Mouse (Mus musculus): Measurements from ENCODE around the gene Myo9b.
"Not testable (repeated sequence)": the region's sequence is repeated elsewhere in the genome, so short reads cannot be mapped to it uniquely, and the experiment has no call there.

Gene Myo9b

DNA sequence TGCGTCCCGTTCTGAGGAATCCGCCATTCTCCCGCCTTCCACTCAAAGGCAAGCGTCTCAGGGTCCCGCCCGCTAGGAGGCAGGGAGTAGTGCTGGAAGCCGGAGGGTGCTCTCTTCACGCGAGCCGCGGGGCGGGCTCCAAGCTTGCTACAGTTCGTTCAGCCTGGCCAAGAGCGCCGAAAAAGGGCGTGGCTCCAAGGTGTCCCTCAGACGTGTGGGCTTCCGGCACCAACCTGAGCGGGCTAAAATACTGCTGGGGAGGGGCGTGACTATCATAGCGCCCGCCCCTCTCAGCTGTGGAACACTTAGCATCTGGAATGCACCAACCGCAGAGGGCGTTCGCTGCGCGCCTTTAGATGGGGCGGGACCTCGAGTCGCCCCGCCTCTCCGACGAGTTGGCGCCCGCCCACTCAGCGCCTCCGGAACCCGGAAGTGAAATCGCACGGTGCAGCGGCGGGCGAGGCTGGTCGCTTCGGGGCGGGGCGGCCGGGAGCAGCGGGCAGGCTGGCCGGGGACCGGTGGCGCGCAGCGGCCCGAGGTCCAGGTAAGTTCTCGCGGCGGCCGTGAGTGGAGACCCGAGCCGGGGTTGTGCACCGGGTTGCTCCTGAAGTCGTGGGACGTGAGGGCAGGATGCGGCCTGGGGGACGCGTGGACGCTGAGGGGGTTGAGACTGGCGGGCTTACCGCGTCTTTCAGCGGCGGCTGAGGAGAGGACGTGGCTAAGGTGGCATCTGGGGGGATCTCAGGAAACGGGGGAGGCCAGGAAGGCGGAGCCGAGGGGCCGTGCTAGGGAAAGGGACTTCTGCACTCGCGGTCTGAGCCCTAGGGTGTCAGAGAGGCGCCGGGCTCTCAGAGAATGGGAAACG, at the start of gene Myo9b, which contains the start of gene Haus8:
Gene Myo9b (plus strand): TSS at position 429 of the 865 bp plus-strand sequence.
Gene Haus8 (minus strand): TSS at position 649 of the 865 bp plus-strand sequence.
- CTCF ChIA-PET, result interaction anchor here (0.6 to 1.3 kb wide), 14 partner anchors 11 to 427 kb away, joined by 3 to 5 read pairs (median 3); partner anchors contain the start of gene Ankle1 (in 1 of the 4)
- POLR2A ChIA-PET, result interaction anchor here (0.5 to 4.1 kb wide), 105 partner anchors 8 to 920 kb away, joined by 3 to 42 read pairs (median 4); partner anchors contain the start of genes Jund (in 3 of the 4), Rpl18a (in 3 of the 4), Ankle1 (in 2 of the 4) and Arrdc2 (in 2 of the 4)

- POLR2A ChIA-PET, result no interaction called here
Measured at GRCm38 (mm10) chr8:71224560-71224959, 48.0 kb upstream of the Myo9b start.

GRCm38 (mm10) chr8:71242757-71243156, 29.8 kb upstream of the Myo9b start:
- POLR2A ChIA-PET, result interaction anchor here in 1 of 4 experiments (1.6 kb wide), 1 partner anchor 29 kb away, joined by 4 read pairs; no protein-coding TSS in a partner anchor
- CTCF ChIA-PET, result no interaction called here

More at GRCm38 (mm10) chr8:71224560-71224959, 48.0 kb upstream of the Myo9b start:
- CTCF ChIA-PET, result interaction anchor here in 1 of 4 experiments (0.7 to 1.2 kb wide), 2 partner anchors 11 to 293 kb away, joined by 3 read pairs; no protein-coding TSS in a partner anchor

GRCm38 (mm10) chr8:71248203-71248602, 24.3 kb upstream of the Myo9b start:
- CTCF ChIA-PET, result interaction anchor here in 1 of 4 experiments (0.7 kb wide), 1 partner anchor 576 kb away, joined by 8 read pairs; no protein-coding TSS in a partner anchor

GRCm38 (mm10) chr8:71256545-71257232, 15.8 kb upstream of the Myo9b start:
- CTCF ChIA-PET, result no interaction called here
- POLR2A ChIA-PET, result interaction anchor here in 2 of 4 experiments (1.5 to 3.8 kb wide), 3 partner anchors 15 kb away, joined by 3 to 15 read pairs (median 10); partner anchors contain the start of genes Haus8 (in 2 of the 2) and Myo9b (in 2 of the 2)

More at GRCm38 (mm10) chr8:71248203-71248602, 24.3 kb upstream of the Myo9b start:
- POLR2A ChIA-PET, result no interaction called here

DNA sequence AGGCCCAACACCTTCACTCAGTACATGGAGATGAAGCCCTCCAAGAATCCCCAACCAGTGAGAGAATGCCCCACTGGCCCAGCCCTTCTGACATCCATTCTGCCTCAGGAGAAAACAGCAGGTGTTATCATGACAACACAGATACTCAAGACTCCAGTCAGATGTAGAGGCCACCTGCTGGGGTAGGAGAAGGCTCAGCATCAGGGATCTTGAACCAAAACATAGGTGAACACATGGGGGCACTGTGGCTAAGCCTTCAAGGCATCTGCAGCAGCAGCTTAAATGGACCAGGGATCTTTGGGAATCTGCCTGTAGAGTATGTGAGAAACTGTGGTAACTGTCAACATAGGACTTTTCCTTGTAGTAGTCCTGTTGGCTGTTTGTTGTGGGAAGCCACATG, 11.3 kb upstream of the Myo9b start:
- ChIA-PET POLR2A (interaction anchor here in 2 of 4 experiments (1.7 to 2.0 kb wide), 2 partner anchors 11 kb away, joined by 5 to 10 read pairs; partner anchors contain the start of genes Haus8 (in 2 of the 2) and Myo9b (in 2 of the 2)), CTCF (interaction anchor here in 2 of 4 experiments (1.0 to 1.4 kb wide), 2 partner anchors 11 to 93 kb away, joined by 3 to 4 read pairs; no protein-coding TSS in a partner anchor)

DNA sequence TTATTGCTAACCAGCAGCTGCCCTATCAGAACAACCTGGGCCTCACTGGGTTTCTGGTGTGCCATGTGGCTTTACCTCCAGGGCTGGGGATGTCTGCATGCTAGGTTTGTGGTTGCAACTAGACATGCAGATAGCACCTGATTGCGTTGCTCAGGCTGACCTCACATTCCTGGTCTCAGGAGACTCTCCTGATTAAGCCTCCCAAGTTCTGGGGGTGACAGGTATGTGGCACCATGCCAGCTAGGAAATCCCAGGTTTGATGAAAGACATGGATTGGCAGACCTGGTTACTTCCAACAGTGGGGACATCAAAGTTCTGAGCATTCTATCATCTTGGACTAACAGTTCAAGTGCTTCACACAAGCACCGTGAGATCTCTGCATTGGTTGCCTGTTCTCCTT, 4.8 kb upstream of the Myo9b start:
- ChIA-PET POLR2A (interaction anchor here in 2 of 4 experiments (1.1 to 1.7 kb wide), 2 partner anchors 9 to 478 kb away, joined by 3 to 14 read pairs; no protein-coding TSS in a partner anchor), CTCF (no interaction called here)

GRCm38 (mm10) chr8:71268286-71268685, 4.2 kb upstream of the Myo9b start:
- CTCF ChIA-PET, result not testable (repeated sequence)

DNA sequence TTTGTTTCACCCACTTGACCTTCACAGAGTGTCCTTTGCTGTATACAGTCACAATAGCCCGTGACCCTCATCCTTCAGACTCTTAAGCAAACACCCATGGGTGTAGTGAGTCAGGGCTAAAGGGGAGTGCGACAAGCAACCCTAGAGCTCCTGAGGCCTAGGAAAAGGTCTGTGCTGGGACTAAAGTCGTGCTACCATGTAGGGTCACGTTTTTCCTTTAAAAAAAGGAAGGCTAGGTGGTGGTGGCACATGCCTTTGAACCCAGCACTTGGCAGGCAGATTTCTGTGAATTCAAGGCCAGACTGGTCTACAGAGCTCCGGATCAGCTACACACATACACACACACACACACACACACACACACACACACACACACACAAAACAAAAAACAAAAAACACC, 884 bp upstream of the Myo9b start:
- POLR2A ChIA-PET, result interaction anchor here in 3 of 4 experiments (0.5 to 4.1 kb wide), 88 partner anchors 11 to 1068 kb away, joined by 3 to 42 read pairs (median 4); partner anchors contain the start of genes Jund (in 3 of the 3), Rpl18a (in 3 of the 3), Arrdc2 (in 2 of the 3) and Babam1 (in 2 of the 3)
- CTCF ChIA-PET, result interaction anchor here in 3 of 4 experiments (0.6 to 1.3 kb wide), 8 partner anchors 10 to 427 kb away, joined by 3 to 5 read pairs (median 3); partner anchors contain the start of gene Tmem221 (in 1 of the 3)

More at GRCm38 (mm10) chr8:71268286-71268685, 4.2 kb upstream of the Myo9b start:
- POLR2A ChIA-PET, result interaction anchor here in 1 of 4 experiments (1.7 kb wide), 1 partner anchor 477 kb away, joined by 14 read pairs; no protein-coding TSS in a partner anchor

GRCm38 (mm10) chr8:71273151-71273510, 617 bp downstream of the Myo9b start:
- POLR2A ChIA-PET, result interaction anchor here (0.6 to 4.1 kb wide), 18 partner anchors 9 to 486 kb away, joined by 3 to 42 read pairs (median 4); partner anchors contain the start of genes Ankle1 (in 1 of the 4), Rpl18a (in 1 of the 4) and Use1 (in 1 of the 4)
- CTCF ChIA-PET, result interaction anchor here in 2 of 4 experiments (0.6 kb wide), 2 partner anchors 62 to 133 kb away, joined by 3 read pairs; partner anchors contain the start of gene Ankle1 (in 1 of the 2)

DNA sequence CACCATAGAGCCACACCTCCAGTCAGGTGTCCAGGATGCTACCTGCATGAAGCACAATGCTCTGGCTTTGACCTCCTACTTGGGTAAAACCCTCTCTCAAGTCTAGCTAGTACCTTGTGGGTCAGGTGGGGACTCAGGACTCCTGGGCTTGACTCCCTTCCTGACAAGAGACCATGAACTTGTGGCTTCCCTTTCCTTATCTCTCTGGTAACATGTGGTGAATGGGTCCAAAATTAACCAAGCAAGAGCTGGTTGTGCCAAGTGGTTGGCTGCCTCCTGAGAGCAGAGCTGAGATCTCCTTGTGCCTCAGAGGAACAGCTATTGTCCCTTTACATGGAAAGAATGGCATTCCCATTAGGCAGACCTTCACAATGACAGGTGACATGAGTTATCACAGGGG, 2.0 kb downstream of the Myo9b start:
- ChIA-PET POLR2A (interaction anchor here in 3 of 4 experiments (0.6 to 4.1 kb wide), 13 partner anchors 8 to 1060 kb away, joined by 3 to 42 read pairs (median 4); partner anchors contain the start of genes Ocel1 (in 1 of the 3) and Rpl18a (in 1 of the 3)), CTCF (interaction anchor here in 1 of 4 experiments (1.0 kb wide), 1 partner anchor 11 kb away, joined by 3 read pairs; no protein-coding TSS in a partner anchor)

DNA sequence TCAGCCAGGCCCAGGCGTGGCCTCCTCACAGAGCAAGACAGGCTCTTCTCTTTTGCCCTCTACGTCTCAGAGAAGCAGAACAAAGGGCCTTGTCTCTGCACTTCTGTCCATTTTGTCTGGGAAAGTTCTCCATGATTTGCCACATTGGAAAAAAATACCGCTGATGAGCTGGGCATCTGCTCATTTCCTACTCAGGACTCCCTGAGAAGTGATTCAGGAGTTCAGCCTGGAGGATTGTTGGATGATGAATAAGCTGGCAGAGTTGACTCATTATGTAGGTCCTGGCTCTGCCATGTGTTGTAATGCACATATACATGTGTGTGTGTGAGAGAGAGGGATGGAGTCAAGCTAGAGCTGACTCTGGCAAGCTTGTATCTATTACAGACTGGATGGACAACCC, 3.7 kb downstream of the Myo9b start:
- CTCF ChIA-PET, result interaction anchor here in 3 of 4 experiments (0.6 to 1.1 kb wide), 4 partner anchors 12 to 497 kb away, joined by 3 to 5 read pairs (median 4); partner anchors contain the start of gene Rpl18a (in 1 of the 3)
- POLR2A ChIA-PET, result interaction anchor here in 3 of 4 experiments (0.7 to 1.2 kb wide), 6 partner anchors 8 to 373 kb away, joined by 3 to 4 read pairs (median 3); no protein-coding TSS in a partner anchor

DNA sequence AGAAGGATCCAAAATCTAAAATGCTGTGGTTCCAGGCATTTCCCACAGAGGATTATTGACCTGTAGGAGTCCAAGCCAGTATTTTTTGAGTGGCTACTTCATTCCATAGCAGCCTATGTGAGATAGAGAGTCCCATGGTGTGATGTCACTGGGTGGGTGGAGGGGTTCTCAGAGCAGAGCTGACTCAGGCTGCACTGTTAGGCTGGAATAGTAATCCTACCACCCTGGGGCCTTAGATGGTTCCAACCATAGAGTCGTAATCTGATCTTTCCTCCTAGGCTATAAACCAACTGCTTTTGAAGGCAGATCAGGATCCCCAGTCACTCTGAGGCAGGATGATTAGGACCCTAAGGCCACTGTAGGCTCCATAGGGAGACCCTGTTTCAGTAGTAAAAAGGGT, 6.9 kb downstream of the Myo9b start:
- POLR2A ChIA-PET, result not testable (repeated sequence)

GRCm38 (mm10) chr8:71281731-71282130, 9.2 kb downstream of the Myo9b start:
- POLR2A ChIA-PET, result interaction anchor here (0.6 to 5.1 kb wide), 7 partner anchors 8 to 309 kb away, joined by 3 to 42 read pairs (median 7); partner anchors contain the start of genes Haus8 (in 4 of the 4) and Myo9b (in 3 of the 4)
- CTCF ChIA-PET, result interaction anchor here in 1 of 4 experiments (1.1 kb wide), 1 partner anchor 455 kb away, joined by 3 read pairs; no protein-coding TSS in a partner anchor

More for the DNA sequence above, 6.9 kb downstream of the Myo9b start:
- CTCF ChIA-PET, result not testable (repeated sequence)

DNA sequence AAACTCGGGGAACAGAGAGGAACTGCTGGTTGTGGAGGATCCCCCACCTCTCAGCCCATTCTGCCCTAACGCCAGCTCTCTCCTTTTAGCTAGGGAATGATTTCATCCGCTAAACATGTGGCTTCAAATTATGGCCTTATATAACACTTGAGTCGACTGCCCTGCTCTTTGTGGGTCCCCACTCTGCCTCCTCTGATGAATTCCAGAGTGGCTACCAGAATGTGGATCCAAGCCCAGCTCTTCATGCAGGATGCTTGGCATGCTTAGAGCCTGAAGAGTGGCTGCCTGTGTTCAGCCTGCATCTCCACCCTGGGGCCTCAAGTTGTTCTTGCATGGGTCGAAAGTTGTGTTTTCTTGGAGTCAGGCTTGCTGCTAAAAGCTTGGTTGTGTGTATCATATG, 10.1 kb downstream of the Myo9b start:
- CTCF ChIA-PET, result interaction anchor here in 1 of 4 experiments (1.1 kb wide), 1 partner anchor 454 kb away, joined by 3 read pairs; no protein-coding TSS in a partner anchor

GRCm38 (mm10) chr8:71286223-71286622, 13.7 kb downstream of the Myo9b start:
- POLR2A ChIA-PET, result interaction anchor here in 2 of 4 experiments (0.6 to 5.1 kb wide), 4 partner anchors 10 to 250 kb away, joined by 3 to 42 read pairs (median 6); partner anchors contain the start of genes Myo9b (in 2 of the 2) and Haus8 (in 1 of the 2)
- CTCF ChIA-PET, result interaction anchor here in 1 of 4 experiments (0.5 to 0.6 kb wide), 2 partner anchors 23 to 275 kb away, joined by 3 to 4 read pairs; no protein-coding TSS in a partner anchor

More for the DNA sequence above, 10.1 kb downstream of the Myo9b start:
- POLR2A ChIA-PET, result interaction anchor here (0.6 to 5.1 kb wide), 8 partner anchors 9 to 454 kb away, joined by 3 to 42 read pairs (median 5); partner anchors contain the start of genes Haus8 (in 4 of the 4) and Myo9b (in 3 of the 4)

- ChIA-PET CTCF (interaction anchor here in 3 of 4 experiments (0.7 to 1.2 kb wide), 3 partner anchors 10 to 69 kb away, joined by 3 to 5 read pairs (median 3); no protein-coding TSS in a partner anchor), POLR2A (interaction anchor here in 2 of 4 experiments (0.7 to 2.4 kb wide), 8 partner anchors 9 to 392 kb away, joined by 3 to 8 read pairs (median 4); partner anchors contain the start of genes Myo9b (in 2 of the 2) and Rpl18a (in 1 of the 2))
Measured at GRCm38 (mm10) chr8:71288441-71288949, 16.0 kb downstream of the Myo9b start.
